20 mouse cellular contexts compared by ENCODE assay signal in genomic region chr2:4549271-4549670, GRCm38 (mm10).
DNase-seq lines count a peak whose midpoint lies in the region; ATAC-seq and TF ChIP-seq lines count a peak whose summit lies in the region.
"Had no signal": no experiment of that assay in that cellular context is flagged by ENCODE, and none has a peak within 500 bp of the region (broad histone marks: within the 10 kb centered on the region; RNA-seq: fewer than 3 reads in every experiment).

No protein-coding gene starts in this region.

- 0 out of 2 replicates have a peak overlapping the region, but pooled peaks have one; percentile 9 for H3K27ac ChIP-seq in liver, embryonic 13.5 days
- peak overlapping the region; percentile 51; the same call in 1 of the 2 replicates for H3K27ac ChIP-seq in embryonic facial prominence, embryonic 10.5 days (replicated peaks)
- H3K27ac ChIP-seq in intestine, postnatal 0 days (ENCODE audit: low read depth, low read length) = no peak overlapping the region
- H3K27ac ChIP-seq: forebrain, embryonic 12.5 days; hindbrain, postnatal 0 days; layer of hippocampus, adult 2 months; liver, embryonic 12.5 days; midbrain, embryonic 15.5 days had no signal

- no peaks in the 10 kb centered on the region for H3K36me3 ChIP-seq in liver, embryonic 13.5 days
- peaks cover 73% of the 10 kb centered on the region for H3K36me3 ChIP-seq in embryonic facial prominence, embryonic 10.5 days (replicated peaks)
- peaks cover 3% of the 10 kb centered on the region; the same call in 1 of the 2 replicates for H3K36me3 ChIP-seq in intestine, postnatal 0 days (ENCODE audit: control insufficient read depth, insufficient read depth)
- H3K36me3 ChIP-seq: liver, embryonic 12.5 days had no signal

- H3K4me1 ChIP-seq in liver, embryonic 13.5 days (replicated peaks) = peaks cover 53% of the 10 kb centered on the region
- peaks cover 52% of the 10 kb centered on the region for H3K4me1 ChIP-seq in embryonic facial prominence, embryonic 10.5 days
- H3K4me1 ChIP-seq in intestine, postnatal 0 days (replicated peaks; ENCODE audit: control insufficient read depth, insufficient read depth, low read length) = no peaks in the 10 kb centered on the region

- ATAC-seq in liver, embryonic 13.5 days (ENCODE audit: low read depth) = no peak
- ATAC-seq in intestine, postnatal 0 days = no peak
- ATAC-seq: CD4-positive, CD25-positive, alpha-beta regulatory T cell, adult 4 months; hindbrain, postnatal 0 days; liver, embryonic 12.5 days; midbrain, embryonic 15.5 days had no signal

- H3K9ac ChIP-seq in liver, embryonic 13.5 days = no peak overlapping the region
- H3K9ac ChIP-seq in intestine, postnatal 0 days (ENCODE audit: low read depth, low read length) = no peak overlapping the region
- H3K9ac ChIP-seq: forebrain, embryonic 12.5 days; heart, embryonic 12.5 days; liver, embryonic 12.5 days; midbrain, embryonic 15.5 days had no signal

- 81% methylated on average over 14 of the region's 14 CpGs for WGBS in liver, embryonic 13.5 days (ENCODE audit: insufficient replicate concordance)
- WGBS in embryonic facial prominence, embryonic 10.5 days = 91% methylated on average over 14 of the region's 14 CpGs
- WGBS in intestine, postnatal 0 days = 94% methylated on average over 14 of the region's 14 CpGs

- no peak overlapping the region for H3K4me3 ChIP-seq in liver, embryonic 13.5 days (replicated peaks)
- H3K4me3 ChIP-seq in embryonic facial prominence, embryonic 10.5 days = no peak overlapping the region
- H3K4me3 ChIP-seq in intestine, postnatal 0 days (ENCODE audit: low read depth, low read length) = no peak overlapping the region
- H3K4me3 ChIP-seq: forebrain, embryonic 12.5 days; heart, embryonic 12.5 days; layer of hippocampus, adult 2 months; liver, embryonic 12.5 days; midbrain, embryonic 15.5 days had no signal

- DNase-seq in liver, embryonic 13.5 days = no peak
- DNase-seq in liver (no peak), ES-CJ7 (ENCODE audit: low read depth, low spot score) (peak; percentile 66)
- DNase-seq in embryonic facial prominence, embryonic 10.5 days (ENCODE audit: low spot score) = no peak
- peak; percentile 72 to 86 for DNase-seq in kidney, postnatal 25 days
- no peak for DNase-seq in layer of hippocampus, adult 18-20 months (ENCODE audit: low spot score in 2 of 2)
- DNase-seq: adrenal gland, postnatal 14 days; cerebellum, adult 2 months; gastrocnemius, postnatal 36 days; heart, postnatal 36 days; left cerebral cortex, postnatal 4 days; thymus, postnatal 14 days had no signal

- H3K27me3 ChIP-seq in liver, embryonic 13.5 days = no peaks in the 10 kb centered on the region
- H3K27me3 ChIP-seq in embryonic facial prominence, embryonic 10.5 days (replicated peaks; ENCODE audit: low read depth, poor library complexity, severe bottlenecking) = no peaks in the 10 kb centered on the region
- no peaks in the 10 kb centered on the region for H3K27me3 ChIP-seq in intestine, postnatal 0 days (replicated peaks; ENCODE audit: control insufficient read depth, insufficient read depth, low read length)
- H3K27me3 ChIP-seq: forebrain, embryonic 12.5 days; heart, embryonic 12.5 days; liver, embryonic 12.5 days; midbrain, embryonic 15.5 days had no signal

- H3K9me3 ChIP-seq in liver, embryonic 13.5 days (replicated peaks) = no peaks in the 10 kb centered on the region
- H3K9me3 ChIP-seq in embryonic facial prominence, embryonic 10.5 days = peaks cover 5% of the 10 kb centered on the region; the same call in 1 of the 2 replicates
- H3K9me3 ChIP-seq in intestine, postnatal 0 days (ENCODE audit: control insufficient read depth) = no peaks in the 10 kb centered on the region
- H3K9me3 ChIP-seq: forebrain, embryonic 12.5 days; heart, embryonic 12.5 days; liver, embryonic 12.5 days; midbrain, embryonic 15.5 days had no signal

- no peak overlapping the region for H3K4me2 ChIP-seq in liver, embryonic 13.5 days
- no peak overlapping the region for H3K4me2 ChIP-seq in intestine, postnatal 0 days (replicated peaks; ENCODE audit: low read depth)
- H3K4me2 ChIP-seq: forebrain, embryonic 12.5 days; heart, embryonic 12.5 days; liver, embryonic 12.5 days; midbrain, embryonic 15.5 days had no signal

- no peak for TF ChIP-seq CTCF in intestine, postnatal 0 days (IDR thresholded peaks at IDR 0.05; ENCODE audit: low read depth)

Comparison
In these comparisons a context has a peak if more than half of its experiments do, and no peak if none do; other contexts are left out.
1. DNase-seq: peak in ES-CJ7 (single experiment) and kidney, postnatal 25 days (2 of 2); none in liver, embryonic 13.5 days (single experiment), liver (single experiment), embryonic facial prominence, embryonic 10.5 days (single experiment) and layer of hippocampus, adult 18-20 months (0 of 2).